Mouse (Mus musculus) myocyte (in vitro differentiated cells): ENCODE data around the gene Tpk1. TPM values are rescaled to one million over a fixed set of nuclear protein-coding genes. Genes with fewer than 3 reads are reported as not detected.

Experiments used
- H3K27me3 ChIP-seq: one replicate; pipeline ENCODE4 v1.6.1; 2011; ENCODE audit not compliant: control insufficient read depth, insufficient read depth, insufficient read length
- H3K36me3 ChIP-seq: one replicate; pipeline ENCODE4 v1.6.1; 2011; ENCODE audit not compliant: control insufficient read depth, insufficient read depth
- H3K4me2 ChIP-seq: one replicate; pipeline ENCODE4 v1.6.1; 2011; ENCODE audit warnings: low read depth, control low read depth
- H3K4me3 ChIP-seq: one replicate; pipeline ENCODE4 v1.5.1; 2011; ENCODE audit warnings: mild to moderate bottlenecking, control low read depth, moderate library complexity
- H3K79me2 ChIP-seq: one replicate; pipeline ENCODE4 v1.6.1; 2011; ENCODE audit not compliant: control insufficient read depth, insufficient read depth
- H3ac ChIP-seq: one replicate; pipeline ENCODE4 v1.6.1; 2011; ENCODE audit not compliant: control insufficient read depth, insufficient read length
- CEBPB ChIP-seq: IDR thresholded peaks from 2 replicates; pipeline ENCODE4 v1.6.1; 2011; ENCODE audit warnings: mild to moderate bottlenecking, moderate library complexity; ENCODE audit not compliant: poor library complexity, insufficient read depth, severe bottlenecking
- E2F4 ChIP-seq: IDR thresholded peaks from one replicate; pipeline ENCODE4 v1.6.1; 2011; ENCODE audit warnings: mild to moderate bottlenecking, control low read depth, moderate library complexity; ENCODE audit not compliant: insufficient read depth
- MAX ChIP-seq: IDR thresholded peaks from one replicate; pipeline ENCODE4 v1.6.1; 2011; ENCODE audit warnings: low read depth, mild to moderate bottlenecking, control low read depth
- MYOD1 ChIP-seq, 3 experiments: IDR thresholded peaks; one replicate each; pipeline ENCODE4 v1.6.1; 2011; ENCODE audit warnings: control low read depth in 2 of 3, low read depth in 2 of 3, mild to moderate bottlenecking in 2 of 3, moderate library complexity in 1 of 3; ENCODE audit not compliant: insufficient read length in 2 of 3, control insufficient read depth in 1 of 3
- MYOG ChIP-seq, 3 experiments: IDR thresholded peaks; one replicate each; pipeline ENCODE4 v1.6.1; 2011; ENCODE audit warnings: control low read depth in 2 of 3, low read depth in 2 of 3, mild to moderate bottlenecking in 2 of 3; ENCODE audit not compliant: insufficient read length in 2 of 3, control insufficient read depth in 1 of 3, insufficient read depth in 1 of 3
- POLR2A ChIP-seq: IDR thresholded peaks from one replicate; pipeline ENCODE4 v1.6.1; 2011; ENCODE audit warnings: low read depth, mild to moderate bottlenecking, control low read depth, moderate library complexity; ENCODE audit not compliant: insufficient read length
- POLR2AphosphoS2 ChIP-seq: IDR thresholded peaks from one replicate; pipeline ENCODE4 v1.6.1; 2011; ENCODE audit warnings: low read depth, control low read depth; ENCODE audit not compliant: insufficient read length
- REST ChIP-seq: IDR thresholded peaks from one replicate; pipeline ENCODE4 v1.6.1; 2011; ENCODE audit warnings: mild to moderate bottlenecking, control low read depth, moderate library complexity; ENCODE audit not compliant: insufficient read depth, insufficient read length
- SRF ChIP-seq: IDR thresholded peaks from one replicate; pipeline ENCODE4 v1.6.1; 2011; ENCODE audit warnings: low read depth; ENCODE audit not compliant: control insufficient read depth, insufficient read length
- TCF12 ChIP-seq: IDR thresholded peaks from one replicate; pipeline ENCODE4 v1.6.1; 2011; ENCODE audit warnings: mild to moderate bottlenecking, control low read depth; ENCODE audit not compliant: poor library complexity, insufficient read depth, severe bottlenecking
- TCF3 ChIP-seq: IDR thresholded peaks from one replicate; pipeline ENCODE4 v1.6.1; 2011; ENCODE audit warnings: low read depth, control low read depth; ENCODE audit not compliant: insufficient read length
- USF1 ChIP-seq: IDR thresholded peaks from one replicate; pipeline ENCODE4 v1.6.1; 2011; ENCODE audit warnings: low read depth, mild to moderate bottlenecking, control low read depth, moderate library complexity
- polyA plus RNA-seq: library from polyadenylated mRNA; unstranded; fragments of >200 nt; fragmentation: generic; extraction: Trizol; gene quantifications from one replicate; pipeline ENCODE4 v1.2.1, GENCODE M21; 2012; ENCODE audit warnings: missing spikeins

Tpk1 gene
- polyA plus RNA-seq, 1 experiment, result 1.6 TPM

DNA sequence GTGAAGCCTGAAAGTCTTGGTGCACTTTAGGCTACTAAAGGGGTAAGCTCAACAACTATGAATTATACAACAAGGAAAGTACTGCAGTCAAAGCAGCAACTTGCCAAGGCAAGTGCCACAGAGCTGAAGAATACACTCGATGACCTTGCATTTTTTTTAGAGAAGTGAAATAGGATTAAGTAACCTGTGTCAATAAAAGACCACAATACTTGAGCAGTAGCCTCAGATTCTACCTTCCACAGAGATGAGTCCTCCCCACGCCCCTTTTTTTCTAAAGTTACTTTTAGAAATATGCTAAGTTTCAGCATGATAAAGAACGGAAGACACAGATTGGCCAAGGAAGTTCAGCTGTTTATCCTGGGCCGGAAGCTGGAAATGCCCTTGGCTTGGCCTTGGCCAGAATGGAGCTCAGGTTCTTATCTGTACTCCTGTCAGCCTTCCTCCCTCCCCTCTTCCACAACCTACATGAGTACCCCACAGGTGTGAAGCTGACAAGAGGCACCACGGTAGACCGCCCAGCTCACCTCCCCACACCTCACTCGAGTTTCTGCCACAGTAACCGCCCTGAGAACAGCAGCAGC, 11.1 kb downstream of the Tpk1 start:
- no peak for TF ChIP-seq TCF3
- TF ChIP-seq SRF, result no peak
- no peak for TF ChIP-seq E2F4
- no peak for TF ChIP-seq TCF12
- no peak for TF ChIP-seq POLR2A
- no peak for TF ChIP-seq MYOG (IDR thresholded peaks at IDR 0.05; ENCODE audit: control insufficient read depth in 1 of 3, insufficient read depth in 1 of 3, insufficient read length in 2 of 3, low read depth in 2 of 3)
- TF ChIP-seq CEBPB, result no peak
- Histone ChIP-seq H3K4me2 (no peak overlapping the region), H3ac (no peak overlapping the region), H3K79me2 (no peaks in the 10 kb centered on the region), H3K36me3 (no peaks in the 10 kb centered on the region), H3K4me3 (no peak overlapping the region), H3K27me3 (no peaks in the 10 kb centered on the region)

DNA sequence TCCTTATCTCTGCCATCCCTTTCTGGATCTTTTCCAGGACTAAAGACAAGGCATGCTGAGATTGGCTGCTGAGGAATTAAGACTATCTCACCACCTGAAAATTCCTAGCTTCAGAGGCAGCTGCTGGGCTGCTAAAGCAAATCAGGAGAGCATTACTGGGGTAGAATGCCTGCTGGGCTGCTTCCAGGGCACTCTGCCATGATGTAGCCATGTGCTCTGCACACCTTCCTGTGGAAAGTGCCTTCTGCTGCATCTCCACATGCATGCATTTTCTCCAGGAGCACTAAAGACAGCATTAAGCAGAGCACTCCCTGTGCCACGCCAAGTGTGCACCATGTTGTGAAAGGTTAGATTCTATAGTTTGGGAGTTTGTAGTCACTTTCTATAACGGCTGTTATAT, 16.6 kb downstream of the Tpk1 start:
- Histone ChIP-seq H3K27me3 (no peaks in the 10 kb centered on the region), H3K36me3 (no peaks in the 10 kb centered on the region), H3K79me2 (no peaks in the 10 kb centered on the region), H3K4me3 (no peak overlapping the region), H3K4me2 (no peak overlapping the region), H3ac (no peak overlapping the region)
- TF ChIP-seq POLR2A, result no peak
- TF ChIP-seq TCF3, result no peak
- no peak for TF ChIP-seq USF1
- peak in 1 of 3 experiments; percentile 25 for TF ChIP-seq MYOG (IDR thresholded peaks at IDR 0.05; ENCODE audit: control insufficient read depth in 1 of 3, insufficient read depth in 1 of 3, insufficient read length in 2 of 3, low read depth in 2 of 3)
- TF ChIP-seq SRF, result no peak
- no peak for TF ChIP-seq REST
- no peak for TF ChIP-seq POLR2AphosphoS2
- TF ChIP-seq MYOD1 (IDR thresholded peaks at IDR 0.05; ENCODE audit: control insufficient read depth in 1 of 3, insufficient read length in 2 of 3, low read depth in 2 of 3), result no peak

DNA sequence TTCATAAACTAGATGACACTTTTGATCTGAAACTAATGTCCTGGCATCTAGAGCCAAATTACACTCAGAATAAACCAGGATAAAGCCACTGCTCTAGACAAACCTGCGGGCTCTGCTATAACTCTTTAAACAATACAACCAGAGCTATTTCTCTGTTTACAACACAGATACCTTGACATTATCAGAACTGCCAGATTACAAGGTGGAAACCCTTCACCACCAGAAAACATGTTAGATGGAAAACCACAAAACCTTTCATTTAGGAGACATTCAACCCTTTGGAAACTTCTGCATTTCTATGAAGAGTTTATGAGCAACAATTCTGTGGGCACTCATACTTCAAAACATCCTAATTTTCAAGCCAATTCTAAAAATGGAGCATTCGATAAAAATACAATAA, 20.4 kb downstream of the Tpk1 start:
- TF ChIP-seq POLR2A (no peak), CEBPB (no peak), E2F4 (no peak), USF1 (no peak), MAX (no peak), POLR2AphosphoS2 (no peak), SRF (no peak), TCF3 (no peak), MYOG (IDR thresholded peaks at IDR 0.05; ENCODE audit: control insufficient read depth in 1 of 3, insufficient read depth in 1 of 3, insufficient read length in 2 of 3, low read depth in 2 of 3) (no peak), REST (no peak), TCF12 (no peak)

DNA sequence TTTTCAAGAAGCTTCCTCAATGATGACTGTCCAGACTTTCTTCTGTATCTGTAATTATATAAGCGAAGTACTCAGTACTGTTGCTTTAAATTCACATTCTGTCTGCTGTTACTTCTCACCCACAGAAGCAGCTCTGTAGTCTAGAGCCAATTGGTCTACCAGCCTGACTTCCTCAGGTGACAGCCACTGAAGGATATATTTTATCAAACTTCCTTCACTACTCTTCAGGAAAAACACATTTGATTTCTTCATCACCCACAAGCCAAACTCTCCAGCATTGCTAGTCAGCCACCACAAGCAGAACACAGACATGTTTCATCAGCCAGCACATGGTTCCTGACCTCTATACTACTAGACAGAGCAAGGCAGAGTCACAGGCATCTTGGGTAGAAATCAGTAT, 21.0 kb downstream of the Tpk1 start:
- Histone ChIP-seq H3K27me3 (no peaks in the 10 kb centered on the region), H3K79me2 (no peaks in the 10 kb centered on the region), H3K36me3 (no peaks in the 10 kb centered on the region), H3K4me3 (no peak overlapping the region), H3K4me2 (no peak overlapping the region), H3ac (no peak overlapping the region)
- TF ChIP-seq USF1 (no peak), MYOD1 (IDR thresholded peaks at IDR 0.05; ENCODE audit: control insufficient read depth in 1 of 3, insufficient read length in 2 of 3, low read depth in 2 of 3) (no peak), E2F4 (no peak), CEBPB (0 out of 2 replicates have a peak, but pooled peaks have one; percentile 34), MYOG (IDR thresholded peaks at IDR 0.05; ENCODE audit: control insufficient read depth in 1 of 3, insufficient read depth in 1 of 3, insufficient read length in 2 of 3, low read depth in 2 of 3) (no peak), TCF12 (no peak), TCF3 (no peak), MAX (no peak)

More for the DNA sequence above, 20.4 kb downstream of the Tpk1 start:
- Histone ChIP-seq H3K4me2 (no peak overlapping the region), H3ac (no peak overlapping the region), H3K36me3 (no peaks in the 10 kb centered on the region), H3K27me3 (no peaks in the 10 kb centered on the region), H3K79me2 (no peaks in the 10 kb centered on the region), H3K4me3 (no peak overlapping the region)

DNA sequence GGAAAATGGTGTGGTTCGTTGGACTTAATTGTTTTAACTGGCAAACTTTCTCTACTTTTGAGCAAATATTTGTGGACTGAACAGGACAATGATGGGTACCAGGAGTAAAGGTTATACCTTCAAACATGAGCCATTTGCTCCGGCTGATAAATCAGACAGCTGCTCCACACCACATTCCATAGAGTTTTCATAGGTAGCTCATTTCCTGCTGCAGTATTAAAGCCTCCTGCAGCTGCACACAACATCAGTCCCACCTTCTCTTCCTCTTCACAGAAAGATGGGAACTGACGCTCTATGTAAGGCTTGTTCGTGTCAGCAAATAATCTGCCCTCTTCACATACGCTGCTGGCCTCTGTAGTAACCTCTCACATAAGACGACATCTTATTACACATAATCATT, 22.4 kb downstream of the Tpk1 start:
- no peak for TF ChIP-seq TCF12
- TF ChIP-seq MAX, result no peak
- no peak for TF ChIP-seq REST
- no peak for TF ChIP-seq SRF
- TF ChIP-seq CEBPB, result no peak
- TF ChIP-seq MYOD1 (IDR thresholded peaks at IDR 0.05; ENCODE audit: control insufficient read depth in 1 of 3, insufficient read length in 2 of 3, low read depth in 2 of 3), result no peak
- TF ChIP-seq MYOG (IDR thresholded peaks at IDR 0.05; ENCODE audit: control insufficient read depth in 1 of 3, insufficient read depth in 1 of 3, insufficient read length in 2 of 3, low read depth in 2 of 3), result no peak
- no peak for TF ChIP-seq POLR2A
- TF ChIP-seq USF1, result no peak
- no peak for TF ChIP-seq E2F4
- no peak for TF ChIP-seq TCF3
- TF ChIP-seq POLR2AphosphoS2, result no peak
- H3K4me2 ChIP-seq, result no peak overlapping the region
- no peak overlapping the region for H3ac ChIP-seq
- H3K36me3 ChIP-seq, result no peaks in the 10 kb centered on the region
- no peaks in the 10 kb centered on the region for H3K79me2 ChIP-seq
- no peaks in the 10 kb centered on the region for H3K27me3 ChIP-seq
- H3K4me3 ChIP-seq, result no peak overlapping the region
